Mouse (Mus musculus) heart, adult 2 months (tissue): ENCODE measurements around the gene Fbxo39. TPM values are rescaled to one million over a fixed set of nuclear protein-coding genes. Genes with fewer than 3 reads are reported as not detected.

ENCODE experiments used
- DNase-seq, 2 experiments: peaks; one replicate each; pipeline ENCODE4 v3.0.0; 2021
- H3K27ac ChIP-seq: fragments of 200-600 bp; 2 replicates; pipeline ENCODE4 v1.8.1; 2022
- H3K27me3 ChIP-seq: fragments of 200-500 bp; 2 replicates; pipeline ENCODE4 v1.6.1; 2012; ENCODE audit warnings: mild to moderate bottlenecking, low read length, inconsistent platforms, mixed read lengths; ENCODE audit not compliant: control insufficient read depth, insufficient read depth
- H3K36me3 ChIP-seq: fragments of 200-500 bp; 2 replicates; pipeline ENCODE4 v1.6.1; 2012; ENCODE audit warnings: low read length, inconsistent platforms; ENCODE audit not compliant: control insufficient read depth, insufficient read depth
- H3K4me1 ChIP-seq: fragments of 200-500 bp; 2 replicates; pipeline ENCODE4 v1.6.1; 2011; ENCODE audit warnings: low read length; ENCODE audit not compliant: control insufficient read depth, insufficient read depth
- H3K4me3 ChIP-seq: fragments of 200-600 bp; 2 replicates; pipeline ENCODE4 v1.8.1; 2022
- H3K79me2 ChIP-seq: fragments of 200-500 bp; replicated peaks from 2 replicates; pipeline ENCODE4 v1.6.1; 2012; ENCODE audit warnings: mild to moderate bottlenecking, inconsistent platforms, low read length, moderate library complexity, mixed read lengths; ENCODE audit not compliant: control insufficient read depth, insufficient read depth
- H3K9ac ChIP-seq: fragments of 200-500 bp; 2 replicates; pipeline ENCODE4 v1.6.1; 2012; ENCODE audit warnings: low read depth, mild to moderate bottlenecking, control low read depth, inconsistent platforms, low read length, mixed read lengths
- CTCF ChIP-seq: fragments of 200-600 bp; IDR thresholded peaks from 2 replicates; pipeline ENCODE4 v1.8.1; 2022; ENCODE audit warnings: antibody characterized with exemption, mild to moderate bottlenecking, moderate library complexity
- EP300 ChIP-seq: fragments of 200-500 bp; IDR thresholded peaks from 2 replicates; pipeline ENCODE4 v1.6.1; 2011; ENCODE audit warnings: low read depth, low read length, control low read depth; ENCODE audit not compliant: insufficient read depth
- POLR2A ChIP-seq: fragments of 200-500 bp; IDR thresholded peaks from 2 replicates; pipeline ENCODE4 v1.6.1; 2011; ENCODE audit warnings: mild to moderate bottlenecking, low read depth, low read length, control low read depth; ENCODE audit not compliant: insufficient read depth
- WGBS: fragments of 180-500 bp; shearing (Covaris S2); methylation state at CpG from one replicate; pipeline ENCODE4 v1.1.7; 2018; 5-methylcytosine and 5-hydroxymethylcytosine counted together
- intact Hi-C: fragments of 180-260 bp; cut with DNase I; formaldehyde crosslinking; loops from one replicate; pipeline ENCODE4 v1.15.1; 2025
- polyA plus RNA-seq: library from polyadenylated mRNA; depleted of rRNA; stranded (reverse); fragments of >200 nt; gene quantifications from 2 replicates; pipeline ENCODE4 v1.2.3, GENCODE M21; 2012
- total RNA-seq, 2 experiments: library from RNA; stranded (reverse); gene quantifications; 2 replicates each; pipeline ENCODE4 v1.2.3; 2021

Fbxo39 gene
- total and polyA plus RNA-seq, 3 experiments: 0.23 TPM; not detected in 2

GRCm38 (mm10) chr11:72273341-72273740 is 40.9 kb upstream of the Fbxo39 start:
- Histone ChIP-seq H3K27ac (no peak overlapping the region), H3K27me3 (no peaks in the 10 kb centered on the region), H3K4me3 (no peak overlapping the region), H3K9ac (no peak overlapping the region), H3K36me3 (no peaks in the 10 kb centered on the region), H3K4me1 (no peaks in the 10 kb centered on the region), H3K79me2 (no peaks in the 10 kb centered on the region)
- TF ChIP-seq EP300: no peak
- TF ChIP-seq CTCF: no peak
- TF ChIP-seq POLR2A: no peak
- DNase-seq: no peak
- intact Hi-C loops: no loop called here
- WGBS: 60% methylated on average over 3 of the region's 3 CpGs

GRCm38 (mm10) chr11:72281143-72281851 is 32.9 kb upstream of the Fbxo39 start:
- 70% methylated on average over 5 of the region's 5 CpGs for WGBS
- no peak for TF ChIP-seq EP300
- Histone ChIP-seq H3K27ac (no peak overlapping the region), H3K79me2 (no peaks in the 10 kb centered on the region), H3K27me3 (no peaks in the 10 kb centered on the region), H3K4me3 (no peak overlapping the region), H3K9ac (no peak overlapping the region), H3K4me1 (no peaks in the 10 kb centered on the region), H3K36me3 (no peaks in the 10 kb centered on the region)
- intact Hi-C loops: no loop called here
- DNase-seq: no peak

GRCm38 (mm10) chr11:72281852-72282400 is 32.3 kb upstream of the Fbxo39 start:
- no peaks in the 10 kb centered on the region for H3K27me3 ChIP-seq
- H3K4me1 ChIP-seq: no peaks in the 10 kb centered on the region
- no peaks in the 10 kb centered on the region for H3K36me3 ChIP-seq
- intact Hi-C loops: no loop called here
- H3K9ac ChIP-seq: no peak overlapping the region
- no peaks in the 10 kb centered on the region for H3K79me2 ChIP-seq
- no peak overlapping the region for H3K4me3 ChIP-seq
- DNase-seq: no peak
- 43% methylated on average over 5 of the region's 5 CpGs for WGBS
- H3K27ac ChIP-seq: no peak overlapping the region
- TF ChIP-seq CTCF: no peak
- no peak for TF ChIP-seq POLR2A
- TF ChIP-seq EP300: no peak

GRCm38 (mm10) chr11:72283486-72284224 is 30.6 kb upstream of the Fbxo39 start:
- intact Hi-C loops: no loop called here
- Histone ChIP-seq H3K27me3 (no peaks in the 10 kb centered on the region), H3K79me2 (no peaks in the 10 kb centered on the region), H3K9ac (no peak overlapping the region), H3K4me3 (no peak overlapping the region), H3K27ac (no peak overlapping the region), H3K36me3 (no peaks in the 10 kb centered on the region), H3K4me1 (no peaks in the 10 kb centered on the region)
- WGBS: 88% methylated on average over 16 of the region's 16 CpGs
- no peak for DNase-seq
- TF ChIP-seq CTCF: no peak
- TF ChIP-seq EP300: no peak
- no peak for TF ChIP-seq POLR2A

GRCm38 (mm10) chr11:72284532-72285182 is 29.6 kb upstream of the Fbxo39 start:
- no peak for TF ChIP-seq EP300
- Histone ChIP-seq H3K9ac (no peak overlapping the region), H3K4me3 (no peak overlapping the region), H3K27ac (no peak overlapping the region), H3K79me2 (no peaks in the 10 kb centered on the region), H3K27me3 (no peaks in the 10 kb centered on the region), H3K36me3 (no peaks in the 10 kb centered on the region), H3K4me1 (no peaks in the 10 kb centered on the region)
- intact Hi-C loops: no loop called here
- DNase-seq: no peak
- 71% methylated on average over 14 of the region's 14 CpGs for WGBS
